Mouse (Mus musculus) cerebral cortex, adult 2 months (tissue): ENCODE data around the gene Mis18a.

Experiments
- WGBS: fragments of 180-500 bp; shearing (Covaris S2); methylation state at CpG from one replicate; pipeline ENCODE4 v1.1.7; 2018; 5-methylcytosine and 5-hydroxymethylcytosine counted together

Gene Mis18a

DNA sequence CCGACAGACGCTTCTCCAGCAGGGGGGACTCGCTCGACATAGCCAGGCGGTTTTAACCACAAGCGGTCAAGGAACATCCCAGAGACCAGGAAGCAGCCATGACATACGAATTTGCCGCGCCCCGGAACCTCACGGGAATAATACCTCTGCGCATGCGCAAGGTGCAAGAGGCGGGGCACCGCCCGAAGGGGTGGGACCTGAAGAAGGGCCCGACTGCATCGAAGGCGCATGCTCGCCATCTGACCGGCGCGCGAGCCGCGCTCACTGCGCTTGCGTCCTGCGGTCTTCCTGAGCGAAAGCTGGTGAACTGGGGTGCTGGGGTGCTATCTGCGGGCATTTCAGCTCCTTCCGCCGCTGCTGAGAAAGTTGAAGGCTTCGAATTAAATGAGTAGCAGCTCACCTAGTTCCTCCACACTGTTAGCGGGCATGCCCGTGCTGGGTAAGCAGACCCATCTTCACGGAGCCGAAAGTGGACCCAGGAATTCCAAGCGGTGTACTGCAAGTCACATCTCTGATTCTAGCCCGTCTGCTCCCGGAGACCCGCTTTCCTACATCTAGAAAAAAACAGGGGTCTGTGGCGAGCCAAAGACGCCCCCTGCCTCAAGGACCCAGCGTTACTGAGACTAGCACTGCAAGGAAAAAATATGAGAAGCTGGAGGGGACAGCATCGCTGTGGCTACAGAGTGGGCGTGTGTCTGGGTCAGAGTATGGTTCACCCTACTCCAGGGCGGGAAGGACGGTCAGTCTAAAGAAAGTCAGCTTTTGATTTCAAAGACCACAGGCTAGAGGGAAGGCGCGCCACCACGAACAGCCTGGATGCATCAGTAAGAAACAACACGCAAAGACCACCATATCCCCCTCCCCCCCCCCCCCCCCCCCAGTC lies at the start of gene Mis18a:
TSS of gene Mis18a (minus strand) at position 172 of the 883 bp plus-strand sequence.
- 2% methylated on average over 53 of the region's 53 CpGs for WGBS

DNA sequence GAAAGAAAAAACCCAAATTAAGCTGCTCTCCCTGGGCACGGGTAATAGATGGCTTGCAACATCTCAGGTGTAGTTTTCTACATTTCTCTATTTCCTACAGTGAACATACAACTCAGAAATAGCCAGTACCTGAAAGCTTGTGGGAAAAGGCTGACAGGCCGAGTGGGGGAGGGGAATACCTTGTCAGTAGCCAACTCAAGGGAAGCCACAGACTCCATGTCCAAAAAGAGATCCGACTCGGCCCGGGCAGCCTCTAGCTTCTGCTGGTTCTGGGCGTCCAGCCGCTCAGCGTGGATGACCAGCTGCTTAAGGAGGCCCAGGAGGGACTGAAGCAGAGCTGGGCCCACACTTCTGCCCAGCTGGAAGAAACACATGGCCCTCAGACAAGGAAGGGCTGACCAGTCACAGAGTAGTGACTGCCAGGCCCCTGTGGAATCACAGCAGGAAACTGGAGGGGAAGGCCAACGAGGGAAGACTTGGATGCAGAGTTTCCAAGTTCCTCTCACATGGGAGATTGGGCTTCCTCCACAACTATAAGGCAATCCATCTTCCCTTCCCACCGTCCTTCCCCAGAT lies 48.8 kb upstream of the Mis18a start:
- 81% methylated on average over 10 of the region's 10 CpGs for WGBS

DNA sequence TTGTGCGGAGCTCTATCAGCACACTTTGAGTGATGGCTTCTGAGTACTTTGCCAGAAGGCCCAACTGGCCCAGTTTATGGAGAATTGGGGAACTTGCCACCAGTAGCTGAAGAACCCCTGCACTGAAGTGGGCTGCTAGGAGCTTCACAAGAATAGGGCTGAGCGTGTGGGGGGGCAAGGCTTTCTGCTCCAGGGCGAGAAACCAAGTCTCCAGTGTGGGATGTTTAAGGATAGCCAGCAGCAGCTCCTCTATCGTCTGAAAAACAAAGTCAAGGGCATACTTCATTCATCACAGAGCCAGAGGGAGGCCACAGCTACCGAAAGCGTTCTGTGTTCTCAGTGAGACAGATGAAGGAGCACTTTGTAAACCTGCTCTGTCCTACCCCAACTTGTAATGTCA lies 47.4 kb upstream of the Mis18a start:
- 86% methylated on average over 6 of the region's 6 CpGs for WGBS

DNA sequence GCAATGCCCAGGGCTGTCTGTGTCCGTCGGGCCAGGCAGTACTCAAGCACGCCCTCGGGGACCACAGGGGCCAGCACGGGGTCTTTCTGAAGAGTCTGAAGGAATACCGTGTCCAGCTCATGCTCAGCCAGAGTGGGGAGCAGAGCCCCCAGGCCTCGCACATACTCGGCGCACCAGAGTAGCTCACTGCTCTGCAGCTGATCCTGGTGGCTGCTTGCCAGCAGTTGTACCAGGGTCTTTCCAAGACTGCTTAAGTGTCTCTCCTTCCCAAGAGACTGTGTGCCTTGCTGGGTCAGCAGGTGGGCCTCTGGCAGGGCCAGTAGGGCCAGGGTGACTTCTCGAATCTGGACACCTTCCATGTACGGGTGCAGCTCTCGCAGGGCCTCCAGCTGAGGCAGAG lies 47.0 kb upstream of the Mis18a start:
- 91% methylated on average over 12 of the region's 12 CpGs for WGBS

DNA sequence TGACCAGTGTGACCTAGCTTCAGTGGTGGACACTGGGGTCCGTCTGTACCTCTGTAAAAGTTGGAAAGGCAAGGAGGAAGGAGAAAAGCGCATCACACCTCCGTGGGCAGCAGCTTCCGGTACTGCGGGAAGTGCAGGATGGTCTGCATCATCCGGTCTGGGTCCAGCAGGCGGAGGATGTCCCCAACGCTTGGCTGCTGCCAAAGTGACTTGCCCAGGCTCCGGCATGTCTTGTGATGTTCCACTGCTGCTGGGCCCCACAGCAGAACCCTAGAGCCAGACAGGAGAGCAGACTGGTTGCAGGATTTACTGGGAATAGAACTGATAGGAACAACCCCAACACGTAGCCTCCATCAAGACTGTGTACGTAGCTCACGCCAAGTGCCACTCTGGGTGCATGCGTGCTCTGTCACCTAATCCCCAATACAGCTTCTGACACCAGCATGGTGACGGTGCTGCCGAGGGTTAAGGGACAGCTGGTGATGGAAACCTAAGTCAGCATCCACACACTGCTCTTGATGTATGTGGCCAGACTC lies 39.8 kb upstream of the Mis18a start:
- WGBS = 96% methylated on average over 15 of the region's 15 CpGs

DNA sequence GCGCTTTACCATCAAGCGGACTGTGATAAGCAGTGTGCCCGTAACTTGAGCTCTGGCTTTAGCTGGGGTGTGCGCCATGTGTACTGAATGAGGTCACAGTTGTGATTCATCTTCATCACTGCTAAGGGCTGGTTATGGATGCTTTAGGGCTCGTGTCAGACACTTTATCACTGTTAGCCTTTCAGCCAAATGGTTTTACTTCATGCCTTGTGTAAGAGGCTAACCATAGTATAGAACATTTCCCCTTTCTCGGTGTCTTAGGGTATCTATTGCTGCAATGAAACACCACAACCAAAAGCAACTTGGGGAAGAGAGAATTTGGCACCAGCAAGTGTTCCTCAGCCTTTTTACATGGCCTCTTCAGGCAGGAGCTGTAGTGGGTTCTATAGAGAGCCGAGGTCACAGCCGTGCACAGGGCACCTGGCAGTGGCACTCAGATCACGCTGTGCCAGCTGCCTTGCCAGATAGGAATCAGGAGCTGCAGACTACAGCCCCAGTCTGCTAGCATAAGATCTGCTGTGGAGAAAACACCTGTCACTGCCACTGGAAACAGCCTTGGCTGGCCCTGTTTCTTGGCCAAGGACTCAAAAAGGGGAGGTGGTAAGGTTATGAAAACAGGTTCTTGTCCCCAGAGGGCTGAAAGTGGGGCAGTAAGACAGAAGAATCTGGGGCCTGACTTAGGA lies 38.1 kb upstream of the Mis18a start:
- 93% methylated on average over 9 of the region's 9 CpGs for WGBS

DNA sequence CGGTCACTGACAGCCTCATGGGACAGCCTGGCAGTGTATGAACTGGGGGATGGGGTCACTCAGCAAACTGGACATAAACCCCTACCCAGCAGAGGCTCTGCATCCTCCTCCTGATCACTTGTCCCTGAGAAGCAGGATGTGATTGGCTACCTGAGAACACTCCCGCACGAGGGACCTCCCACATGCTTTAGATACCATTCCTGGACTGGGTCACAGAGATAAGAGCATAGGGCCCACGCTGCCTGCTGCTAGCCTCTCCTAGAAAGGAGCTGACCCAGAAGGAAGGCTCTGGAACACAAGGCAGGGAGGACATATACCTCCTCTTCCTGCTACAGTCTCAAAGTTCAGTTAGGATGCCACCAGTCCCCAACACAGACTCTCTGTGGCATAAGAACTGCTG lies 33.3 kb upstream of the Mis18a start:
- 84% methylated on average over 4 of the region's 4 CpGs for WGBS

DNA sequence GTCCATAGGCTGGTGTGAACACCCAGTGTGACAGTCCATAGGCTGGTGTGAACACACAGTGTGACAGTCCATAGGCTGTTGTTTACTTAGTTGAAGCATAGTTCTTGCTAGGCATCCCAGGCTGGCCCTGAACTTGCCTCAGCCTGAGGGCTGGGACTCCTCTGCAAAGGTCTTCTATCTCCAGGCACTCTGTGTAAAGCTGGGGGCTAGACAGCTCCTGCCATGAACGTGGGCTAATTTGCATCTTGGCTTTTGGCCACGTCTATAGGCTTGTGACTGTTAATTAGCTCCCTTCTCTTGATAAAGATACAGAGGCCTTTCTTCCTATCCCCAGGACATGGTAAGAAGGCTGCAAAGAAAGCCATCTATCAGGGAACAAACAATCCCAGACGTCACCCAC lies 32.1 kb upstream of the Mis18a start:
- 51% methylated on average over 3 of the region's 3 CpGs for WGBS

DNA sequence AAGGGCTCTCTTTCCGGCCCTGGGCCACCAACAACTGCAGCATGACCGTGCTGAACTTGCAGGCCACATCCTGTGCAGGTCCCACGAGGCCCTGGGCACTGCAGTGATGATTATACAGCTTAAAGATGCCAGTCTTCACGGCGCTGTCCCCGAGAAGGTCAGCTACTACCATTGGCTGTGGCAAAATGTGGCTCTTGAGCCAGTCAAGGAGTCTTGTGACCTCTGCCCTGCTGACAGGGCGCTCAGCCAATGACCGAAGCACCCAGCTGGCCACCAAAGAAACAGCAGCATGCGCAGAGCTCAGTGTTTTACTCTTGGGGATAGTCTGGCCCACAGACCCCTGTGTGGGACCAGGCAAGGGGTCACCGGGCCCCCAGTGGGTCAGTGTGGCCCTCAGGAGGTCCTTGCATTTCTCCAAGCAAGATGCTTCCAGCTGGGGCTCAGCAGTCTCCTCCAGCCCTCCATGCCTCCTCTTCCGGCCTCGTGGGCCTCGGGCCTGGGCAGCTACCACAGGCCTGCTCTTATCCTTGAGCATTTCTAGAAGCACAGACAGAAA lies 26.3 kb upstream of the Mis18a start:
- 89% methylated on average over 13 of the region's 13 CpGs for WGBS

DNA sequence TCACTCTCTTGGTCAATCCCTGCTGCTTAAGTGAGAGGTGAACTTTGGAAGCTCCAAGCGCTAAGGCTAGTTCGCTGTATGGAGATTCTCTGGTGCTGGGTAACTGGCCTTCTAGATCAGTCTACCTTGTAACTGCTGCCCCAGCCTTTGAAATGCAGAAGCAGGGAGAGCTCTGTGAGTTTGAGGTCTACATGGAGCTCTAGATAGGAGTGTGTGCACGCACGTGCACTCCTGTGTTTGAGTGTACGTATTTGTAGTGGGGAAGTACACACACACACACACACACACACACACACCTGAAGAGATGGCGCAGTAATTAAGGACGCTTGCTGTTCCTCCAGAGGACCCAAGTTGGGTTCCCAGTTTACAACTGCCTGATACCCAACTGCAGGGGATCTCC lies 21.0 kb upstream of the Mis18a start:
- WGBS = 98% methylated on average over 7 of the region's 7 CpGs

DNA sequence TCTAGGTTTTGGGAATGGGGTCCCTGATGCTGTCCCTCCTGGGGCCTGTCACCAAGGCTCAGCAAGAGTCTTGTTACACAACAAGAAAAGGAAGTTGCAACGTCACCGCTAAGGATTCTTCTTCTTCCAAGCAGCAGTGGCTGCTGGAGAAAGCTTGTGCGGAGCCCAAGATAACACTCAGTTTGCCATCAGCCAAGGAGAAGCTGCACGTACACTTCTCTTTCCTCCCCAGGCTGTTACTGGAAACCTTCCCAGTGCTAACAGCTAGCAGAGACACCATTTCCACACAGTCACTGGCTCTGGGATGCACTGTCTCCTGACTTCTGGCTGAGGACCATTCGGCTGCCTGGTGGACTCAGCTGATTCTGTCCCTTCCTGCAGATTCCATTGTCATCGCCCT lies 19.9 kb upstream of the Mis18a start:
- 46% methylated on average over 6 of the region's 6 CpGs for WGBS

DNA sequence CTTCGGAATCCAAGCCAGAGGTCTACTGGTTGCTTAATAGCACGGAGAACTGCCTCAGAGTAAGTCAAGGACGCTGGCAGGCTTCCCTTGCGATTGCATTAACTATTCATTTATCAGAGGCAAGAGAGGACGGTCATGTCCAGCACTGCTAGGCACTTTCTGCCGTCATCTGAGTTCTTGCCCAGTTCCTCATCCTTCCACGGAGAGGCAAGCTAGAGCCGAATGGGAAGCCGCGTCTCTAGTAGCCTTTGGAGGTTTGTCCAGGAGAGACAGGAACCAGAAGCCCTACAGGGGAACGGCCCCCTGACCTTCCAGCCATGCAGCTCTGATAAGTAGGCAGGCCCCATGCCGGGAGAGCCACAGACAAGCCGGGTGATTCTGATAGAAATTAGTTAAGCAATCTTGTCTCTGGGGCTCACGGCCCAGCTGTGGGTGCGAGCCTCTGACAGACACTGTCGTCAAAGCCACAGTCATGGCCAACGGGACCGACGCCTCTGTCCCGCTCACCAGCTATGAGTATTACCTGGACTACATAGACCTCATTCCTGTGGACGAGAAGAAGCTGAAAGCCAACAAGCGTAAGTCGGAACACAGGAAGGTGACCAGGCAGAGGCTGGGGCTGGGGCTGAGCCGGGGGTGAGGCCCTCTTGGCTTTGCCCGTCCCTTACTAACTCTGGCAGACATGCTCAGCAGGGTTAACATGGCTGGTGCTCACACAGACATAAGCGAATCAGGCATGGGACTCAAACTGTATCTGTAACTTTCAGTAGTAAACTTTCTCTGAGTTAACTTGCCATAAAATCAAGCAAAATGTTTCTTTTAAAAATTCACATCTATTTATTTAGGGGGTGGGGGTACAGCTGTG lies 11.1 kb upstream of the Mis18a start, which contains the start of gene Mrap:
TSS of gene Mrap (plus strand) at position 116 of the 865 bp plus-strand sequence.
- 85% methylated on average over 26 of the region's 26 CpGs for WGBS

DNA sequence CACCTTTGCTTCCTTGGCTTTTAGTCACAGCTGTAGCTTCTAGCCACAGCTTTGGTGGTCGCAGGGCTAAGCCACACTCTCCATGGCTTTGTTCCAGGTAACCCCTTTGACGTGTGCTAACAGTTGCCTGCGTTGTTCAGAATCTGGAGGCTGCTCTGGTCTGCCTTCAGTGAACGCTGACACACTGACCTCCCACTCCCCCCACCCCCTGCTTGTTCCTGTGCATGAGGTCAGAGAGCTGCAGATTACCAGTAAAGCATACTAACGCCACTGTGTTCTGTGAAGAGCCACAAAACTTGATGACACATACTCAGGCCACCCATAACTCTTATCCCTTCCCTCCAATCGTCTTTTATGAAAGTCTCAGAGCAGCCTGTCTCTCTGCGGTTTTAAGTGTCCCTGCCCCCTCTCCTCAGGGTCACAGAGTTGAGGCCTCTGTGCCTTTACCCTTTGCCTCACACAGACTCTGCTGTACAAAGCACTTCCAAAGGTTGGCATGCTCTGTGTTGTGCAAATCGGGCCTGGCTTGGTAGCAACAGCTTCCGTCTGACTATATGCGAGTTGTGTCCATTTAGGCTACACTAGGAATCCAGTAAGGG lies 9.6 kb upstream of the Mis18a start:
- 77% methylated on average over 10 of the region's 10 CpGs for WGBS

DNA sequence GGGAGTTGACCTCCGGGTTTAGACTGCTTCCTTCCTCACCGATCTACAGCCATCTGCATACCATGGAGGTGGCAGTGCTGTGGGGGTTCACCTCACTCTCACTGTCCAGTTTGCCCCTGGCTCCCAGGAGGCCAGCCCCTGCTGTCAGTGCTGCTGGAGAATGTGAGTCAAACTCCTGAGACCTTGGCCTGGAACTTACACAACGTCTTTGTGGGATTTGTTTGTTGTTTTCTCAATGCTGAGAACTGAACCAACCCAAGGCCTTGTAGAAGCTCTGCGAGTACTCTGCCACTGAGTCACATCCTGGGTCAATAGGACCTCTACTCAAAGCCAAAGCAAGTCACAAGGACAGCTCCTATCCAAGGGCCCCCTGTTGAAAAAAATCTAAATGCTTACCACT lies 8.4 kb upstream of the Mis18a start:
- WGBS = 73% methylated on average over 4 of the region's 4 CpGs

DNA sequence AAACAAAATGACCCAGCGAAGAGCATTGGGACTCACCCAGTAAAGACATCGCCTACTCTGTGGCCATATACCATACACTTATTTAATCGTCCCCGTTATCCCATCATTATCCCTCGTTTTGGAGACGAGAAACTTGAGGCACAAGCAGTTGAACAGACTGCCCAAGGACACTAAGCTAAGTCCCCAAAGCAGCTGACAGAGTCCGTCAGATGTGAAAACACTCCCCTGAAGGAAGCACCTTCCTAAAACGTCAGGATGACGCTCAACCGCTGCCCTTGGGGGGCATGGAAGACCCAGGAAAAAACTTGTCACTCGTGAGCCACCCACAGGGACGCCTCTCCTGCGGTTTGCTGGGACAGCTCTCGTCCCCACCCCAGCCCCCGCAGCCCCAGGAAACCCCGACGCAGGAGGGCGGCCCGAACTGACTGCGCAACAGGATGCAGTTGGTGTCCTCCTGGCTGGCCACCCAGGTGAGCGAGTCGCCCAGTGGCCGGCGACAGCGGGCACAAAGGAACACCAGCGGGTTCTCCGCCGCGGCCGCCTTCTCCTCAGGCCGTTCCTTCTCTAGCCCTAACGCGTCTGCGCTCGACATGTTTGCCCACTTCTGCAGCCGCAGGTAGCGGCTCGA lies 490 bp downstream of the Mis18a start:
- WGBS = 5% methylated on average over 38 of the region's 38 CpGs

DNA sequence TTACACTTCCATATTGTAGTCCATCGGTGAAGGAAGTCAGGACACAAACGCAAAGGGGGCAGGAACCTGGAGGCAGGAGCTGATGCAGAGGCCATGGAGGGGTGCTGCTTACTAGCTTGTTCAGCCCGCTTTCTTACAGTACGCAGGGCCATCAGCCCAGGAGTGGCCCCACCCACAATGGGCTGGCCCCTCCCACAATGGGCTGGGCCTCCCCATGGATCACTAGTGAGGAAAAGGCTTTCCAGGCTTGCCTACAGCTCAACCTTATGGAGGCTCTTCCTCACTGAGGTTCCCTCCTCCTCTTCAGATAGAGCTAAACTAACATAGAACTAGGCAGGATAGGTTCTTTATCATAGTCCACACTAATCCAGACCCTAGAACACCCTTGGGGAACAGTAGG lies 3.2 kb downstream of the Mis18a start:
- WGBS = 95% methylated on average over 4 of the region's 4 CpGs

DNA sequence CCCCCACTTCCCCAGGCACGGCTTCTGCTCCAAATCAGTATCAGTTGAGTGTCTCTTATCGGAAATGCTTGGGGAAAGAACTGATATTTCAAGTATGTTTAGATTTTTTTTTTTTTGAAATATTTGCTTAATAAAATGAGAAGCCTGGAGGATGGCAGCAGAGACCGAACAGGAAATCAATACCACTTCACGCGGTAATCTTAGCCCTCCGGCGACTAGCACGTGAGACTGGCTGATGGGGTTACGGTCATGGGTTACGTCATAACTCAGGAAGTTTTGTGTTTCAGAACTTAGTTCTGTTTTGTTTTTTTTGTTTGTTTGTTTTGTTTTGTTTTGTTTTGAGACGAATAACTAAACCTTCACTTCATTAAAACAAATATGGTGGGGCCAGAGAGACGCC lies 16.9 kb downstream of the Mis18a start:
- 56% methylated on average over 12 of the region's 12 CpGs for WGBS

DNA sequence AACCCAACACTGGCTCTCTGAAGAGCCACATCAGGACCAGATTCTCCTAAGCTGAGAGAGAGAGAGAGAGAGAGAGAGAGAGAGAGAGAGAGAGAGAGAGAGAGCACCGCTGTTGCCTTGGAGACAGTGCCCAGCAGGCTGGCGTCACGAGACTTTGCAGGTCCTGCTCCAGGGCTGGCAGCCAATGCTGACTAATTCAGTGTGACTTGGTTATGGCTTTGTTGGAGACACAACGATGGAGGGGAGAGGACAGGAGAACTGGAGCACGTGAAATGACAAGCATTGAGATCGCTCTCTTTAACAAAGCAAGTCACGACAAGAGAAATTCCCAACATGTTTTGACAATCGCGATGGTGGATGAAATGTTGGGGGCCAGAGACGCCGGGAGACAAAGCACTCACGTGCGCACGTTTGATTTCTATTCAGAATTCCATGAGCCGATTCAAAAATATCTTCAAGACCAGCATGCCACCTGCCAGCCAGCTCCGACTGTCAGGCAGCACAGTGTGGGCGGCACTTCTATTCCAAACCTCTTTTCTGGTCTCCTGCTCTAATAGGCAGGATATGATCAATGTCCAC lies 17.4 kb downstream of the Mis18a start:
- 7% methylated on average over 17 of the region's 17 CpGs for WGBS

DNA sequence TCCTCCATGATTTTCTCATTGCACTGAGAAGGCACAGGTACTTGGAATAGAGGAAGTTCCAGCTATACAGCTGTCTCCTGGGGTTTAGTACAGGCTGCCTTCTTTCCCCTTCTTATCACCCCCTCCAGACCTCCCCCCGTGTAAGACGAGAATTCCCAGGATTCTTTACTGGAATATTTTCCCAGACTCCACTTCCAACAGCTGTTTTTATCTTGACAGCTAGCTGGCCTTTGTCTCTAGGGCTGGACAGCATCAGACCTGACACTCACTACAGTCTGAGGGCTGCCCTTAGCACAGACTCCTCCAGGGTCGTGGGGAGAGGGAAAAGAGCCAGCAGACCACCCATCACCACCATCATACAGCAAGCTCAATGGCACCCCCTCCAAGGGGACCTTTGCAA lies 20.9 kb downstream of the Mis18a start:
- 54% methylated on average over 3 of the region's 3 CpGs for WGBS
